Mouse (Mus musculus) embryo, embryonic 11 days (tissue): ENCODE data around the gene Olfr177.

Experiments used
- DNase-seq: peaks from one replicate; pipeline ENCODE4 v3.0.0-alpha.2; 2015

The Olfr177 gene

GRCm38 (mm10) chr16:58874668-58875067, at the start of gene Olfr177:
TSS of gene Olfr177 (minus strand) at chr16:58874768.
- DNase-seq: no peak

- DNase-seq: no peak
Observed at GRCm38 (mm10) chr16:58891963-58892362, 17.4 kb upstream of the Olfr177 start, which contains the start of gene Olfr178. TSS of gene Olfr178 (minus strand) at chr16:58892063.

- no peak for DNase-seq
Observed at GRCm38 (mm10) chr16:58884416-58884815, 9.8 kb upstream of the Olfr177 start.

GRCm38 (mm10) chr16:58861479-58861878, 13.1 kb downstream of the Olfr177 start:
- DNase-seq: no peak

- no peak for DNase-seq
Observed at GRCm38 (mm10) chr16:58860032-58860737, 14.4 kb downstream of the Olfr177 start.

GRCm38 (mm10) chr16:58826732-58827319, 47.7 kb downstream of the Olfr177 start, which contains the start of gene Olfr175-ps1:
TSS of gene Olfr175-ps1 (minus strand) at chr16:58826782.
- no peak for DNase-seq
